Mouse (Mus musculus) thymus, adult 2 months (tissue): Measurements from ENCODE around the gene Hist1h3i. TPM values are rescaled to one million over a fixed set of nuclear protein-coding genes. Genes with fewer than 3 reads are reported as not detected.
"Not testable (repeated sequence)": the region's sequence is repeated elsewhere in the genome, so short reads cannot be mapped to it uniquely, and the experiment has no call there.

ENCODE experiments used
- DNase-seq: peaks from one replicate; pipeline ENCODE4 v3.0.0; 2021
- H3K27ac ChIP-seq: fragments of 200-500 bp; 2 replicates; pipeline ENCODE4 v1.5.1; 2012; ENCODE audit warnings: low read length, control low read depth; ENCODE audit not compliant: control insufficient read depth, insufficient read depth
- H3K27me3 ChIP-seq: fragments of 200-500 bp; 2 replicates; pipeline ENCODE4 v1.6.1; 2012; ENCODE audit warnings: mild to moderate bottlenecking, low read length, moderate library complexity, mixed read lengths; ENCODE audit not compliant: control insufficient read depth, insufficient read depth
- H3K36me3 ChIP-seq: fragments of 200-500 bp; 2 replicates; pipeline ENCODE4 v1.6.1; 2012; ENCODE audit warnings: mild to moderate bottlenecking, low read length, moderate library complexity; ENCODE audit not compliant: control insufficient read depth, insufficient read depth
- H3K4me1 ChIP-seq: fragments of 200-500 bp; replicated peaks from 2 replicates; pipeline ENCODE4 v1.6.1; 2012; ENCODE audit warnings: low read length; ENCODE audit not compliant: control insufficient read depth, insufficient read depth
- H3K4me3 ChIP-seq: fragments of 200-500 bp; 2 replicates; pipeline ENCODE4 v1.5.1; 2012; ENCODE audit warnings: mild to moderate bottlenecking, low read length, control low read depth, moderate library complexity; ENCODE audit not compliant: control insufficient read depth, insufficient read depth
- CTCF ChIP-seq: fragments of 200-500 bp; IDR thresholded peaks from 2 replicates; pipeline ENCODE4 v1.5.1; 2012; ENCODE audit warnings: mild to moderate bottlenecking, control low read depth, low read length, moderate library complexity, borderline replicate concordance; ENCODE audit not compliant: control insufficient read depth, poor library complexity, insufficient read depth; ENCODE audit errors: extremely low read depth
- POLR2A ChIP-seq: fragments of 200-500 bp; IDR thresholded peaks from 2 replicates; pipeline ENCODE4 v1.6.1; 2012; ENCODE audit warnings: mild to moderate bottlenecking, low read length, control low read depth, moderate library complexity; ENCODE audit not compliant: control insufficient read depth, poor library complexity, insufficient read depth; ENCODE audit errors: extremely low read depth
- WGBS: fragments of 180-500 bp; shearing (Covaris S2); methylation state at CpG from one replicate; pipeline ENCODE4 v1.1.7; 2018; 5-methylcytosine and 5-hydroxymethylcytosine counted together
- polyA plus RNA-seq: library from polyadenylated mRNA; depleted of rRNA; stranded (reverse); fragments of >200 nt; gene quantifications from 2 replicates; pipeline ENCODE4 v1.2.3, GENCODE M21; 2012

The Hist1h3i gene
- polyA plus RNA-seq, 1 experiment: 650 TPM

- H3K36me3 ChIP-seq, H3K27ac ChIP-seq, H3K4me3 ChIP-seq, DNase-seq, H3K4me1 ChIP-seq, H3K27me3 ChIP-seq: not testable (repeated sequence)
- WGBS: no CpG with 5 or more reads among the region's 4 CpGs
Observed at GRCm38 (mm10) chr13:21803058-21803457, 19.9 kb upstream of the Hist1h3i start.

DNA sequence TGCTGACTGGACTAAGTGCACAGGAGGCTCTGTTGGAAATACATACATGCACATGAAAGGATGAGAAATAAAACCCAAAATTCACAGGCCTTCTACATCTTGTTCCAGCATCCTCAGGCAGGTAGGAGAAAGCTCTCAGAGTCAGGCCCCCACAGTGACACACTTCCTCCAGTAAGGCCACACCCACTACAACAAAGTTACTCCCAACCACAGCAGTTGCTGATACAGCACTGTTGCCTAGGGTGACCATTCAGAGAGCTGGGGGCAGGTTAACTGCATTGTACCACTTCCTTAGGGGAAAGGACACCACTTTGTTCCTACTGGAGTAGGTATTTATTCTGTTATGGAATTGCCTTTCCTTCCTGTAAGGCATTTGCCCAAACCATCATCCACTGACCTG lies 14.0 kb upstream of the Hist1h3i start:
- DNase-seq, H3K4me1 ChIP-seq, H3K36me3 ChIP-seq, H3K27me3 ChIP-seq, H3K27ac ChIP-seq, H3K4me3 ChIP-seq: not testable (repeated sequence)

GRCm38 (mm10) chr13:21795584-21795983 lies 12.4 kb upstream of the Hist1h3i start:
- H3K4me3 ChIP-seq: no peak overlapping the region
- no peak overlapping the region for H3K27ac ChIP-seq
- DNase-seq: no peak
- H3K36me3 ChIP-seq: no peaks in the 10 kb centered on the region
- H3K27me3 ChIP-seq: no peaks in the 10 kb centered on the region
- no peak for TF ChIP-seq POLR2A
- TF ChIP-seq CTCF: no peak
- 95% methylated on average over 7 of the region's 7 CpGs for WGBS
- H3K4me1 ChIP-seq: no peaks in the 10 kb centered on the region

- WGBS: 73% methylated on average over 18 of the region's 18 CpGs
- DNase-seq: no peak
- Histone ChIP-seq H3K4me3 (no peak overlapping the region), H3K36me3 (no peaks in the 10 kb centered on the region), H3K27me3 (no peaks in the 10 kb centered on the region), H3K4me1 (no peaks in the 10 kb centered on the region), H3K27ac (no peak overlapping the region)
- TF ChIP-seq CTCF (no peak), POLR2A (no peak)
Observed at GRCm38 (mm10) chr13:21790601-21791283, 7.6 kb upstream of the Hist1h3i start.

DNA sequence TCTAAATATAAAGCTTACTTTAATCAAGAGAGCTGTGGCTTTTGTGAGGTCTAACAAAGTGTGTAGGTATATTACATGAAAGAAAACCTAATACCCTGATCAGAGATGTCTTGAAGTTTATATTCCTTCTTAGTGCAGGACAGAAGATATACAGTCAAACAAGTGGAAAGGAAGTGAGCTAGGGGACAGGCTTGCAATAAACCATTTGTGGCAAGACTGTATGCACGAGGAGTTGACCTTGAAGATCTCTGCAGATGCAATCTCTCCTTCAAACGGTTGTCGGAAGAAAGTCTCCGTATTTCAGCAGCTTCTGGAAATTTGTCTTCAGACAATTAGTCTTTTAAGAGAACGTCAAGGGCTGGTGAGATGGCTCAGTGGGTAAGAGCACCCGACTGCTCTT lies 6.8 kb upstream of the Hist1h3i start:
- no peak overlapping the region for H3K27ac ChIP-seq
- WGBS: 62% methylated on average over 6 of the region's 6 CpGs
- TF ChIP-seq POLR2A (no peak), CTCF (no peak)
- H3K36me3 ChIP-seq: no peaks in the 10 kb centered on the region
- H3K4me1 ChIP-seq: no peaks in the 10 kb centered on the region
- H3K4me3 ChIP-seq: no peak overlapping the region
- no peaks in the 10 kb centered on the region for H3K27me3 ChIP-seq
- DNase-seq: no peak

GRCm38 (mm10) chr13:21787760-21788593 lies 4.8 kb upstream of the Hist1h3i start:
- 32% methylated on average over 15 of the region's 21 CpGs for WGBS
- peak overlapping the region; percentile 57 for H3K27ac ChIP-seq
- H3K36me3 ChIP-seq: no peaks in the 10 kb centered on the region
- H3K27me3 ChIP-seq: no peaks in the 10 kb centered on the region
- no peak for DNase-seq
- peaks cover 5% of the 10 kb centered on the region for H3K4me1 ChIP-seq
- 0 out of 2 replicates have a peak overlapping the region, but pooled peaks have one; percentile 27 for H3K4me3 ChIP-seq
- TF ChIP-seq POLR2A (no peak), CTCF (no peak)

GRCm38 (mm10) chr13:21786899-21787629 lies 3.9 kb upstream of the Hist1h3i start, which contains the start of the genes Hist1h2an and Hist1h2bp:
Gene Hist1h2an, minus strand, starts transcription at chr13:21787218.
Gene Hist1h2bp, plus strand, starts transcription at chr13:21787461.
- not testable (repeated sequence) for H3K36me3 ChIP-seq, H3K27me3 ChIP-seq, H3K4me1 ChIP-seq
- under 1% methylated on average over 42 of the region's 63 CpGs for WGBS
- peak within 1 kb of the TSS; percentile 89 for H3K27ac ChIP-seq
- DNase-seq: peak; percentile 83
- peak within 1 kb of the TSS; percentile 55 for H3K4me3 ChIP-seq
